ENCODE assay signal across 13 mouse cellular contexts in the genomic region with DNA sequence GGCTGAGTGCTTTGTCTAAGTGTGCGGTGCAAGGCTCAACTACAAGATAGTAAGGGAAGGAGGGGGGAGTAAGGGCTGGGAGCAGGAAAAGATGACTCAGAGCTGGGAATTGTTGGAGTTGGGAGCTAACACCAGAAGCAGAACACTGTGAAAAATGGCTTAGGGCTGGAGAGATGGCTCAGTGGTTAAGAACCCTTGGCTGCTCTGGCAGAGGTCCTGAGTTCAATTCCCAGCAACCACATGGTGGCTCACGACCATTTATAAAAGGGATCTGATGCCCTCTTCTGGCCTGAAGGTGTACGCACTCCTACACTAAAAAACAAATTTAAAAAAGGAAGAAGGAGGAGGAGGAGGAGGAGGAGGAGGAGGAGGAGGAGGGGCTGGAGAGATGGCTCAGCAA. TPM values are rescaled to one million over a fixed set of nuclear protein-coding genes. Genes with fewer than 3 reads are reported as not detected.
A peak's percentile ranks its signal among the peaks of the same experiment; 100 is the strongest.
DNase-seq lines count a peak whose midpoint lies in the region; ATAC-seq and TF ChIP-seq lines count a peak whose summit lies in the region.
"Had no signal": no experiment of that assay in that cellular context is flagged by ENCODE, and none has a peak within 500 bp of the region (broad histone marks: within the 10 kb centered on the region; RNA-seq: fewer than 3 reads in every experiment).

No protein-coding gene starts in this region.

- H3K9me3 ChIP-seq in kidney, embryonic 16.5 days (ENCODE audit: low read length): no peaks in the 10 kb centered on the region
- no peaks in the 10 kb centered on the region for H3K9me3 ChIP-seq in intestine, postnatal 0 days (ENCODE audit: control insufficient read depth)
- H3K9me3 ChIP-seq: limb, embryonic 15.5 days; midbrain, embryonic 10.5 days had no signal

- H3K4me1 ChIP-seq in kidney, embryonic 16.5 days (ENCODE audit: insufficient read depth, low read length): peaks cover 34% of the 10 kb centered on the region
- H3K4me1 ChIP-seq in intestine, postnatal 0 days (replicated peaks; ENCODE audit: control insufficient read depth, insufficient read depth, low read length): peaks cover 7% of the 10 kb centered on the region; the same call in 1 of the 2 replicates

- 0 out of 2 replicates have a peak overlapping the region, but pooled peaks have one; percentile 50 for H3K27ac ChIP-seq in kidney, embryonic 16.5 days (ENCODE audit: low read length)
- peak overlapping the region; percentile 86 for H3K27ac ChIP-seq in intestine, postnatal 0 days (ENCODE audit: low read depth, low read length)
- H3K27ac ChIP-seq: limb, embryonic 15.5 days; midbrain, embryonic 10.5 days had no signal

- no peak for ATAC-seq in kidney, embryonic 16.5 days (ENCODE audit: low FRiP score, low TSS enrichment)
- ATAC-seq in intestine, postnatal 0 days: peak; percentile 28
- ATAC-seq in erythroid progenitor cell, adult 5-6 weeks (replicated peaks; ENCODE audit: low FRiP score, poor library complexity, severe bottlenecking): no peak
- ATAC-seq: activated CD4-positive, CD25-positive, alpha-beta regulatory T cell, adult 4 months; inflammation-experienced regulatory T-cells, adult 6 months had no signal

- H3K4me2 ChIP-seq in kidney, embryonic 16.5 days (replicated peaks; ENCODE audit: low read depth, low read length): no peak overlapping the region
- H3K4me2 ChIP-seq in intestine, postnatal 0 days (replicated peaks; ENCODE audit: low read depth): peak overlapping the region; percentile 73; the same call in 1 of the 2 replicates
- H3K4me2 ChIP-seq: limb, embryonic 15.5 days had no signal

- H3K4me3 ChIP-seq in kidney, embryonic 16.5 days (ENCODE audit: low read length): no peak overlapping the region
- H3K4me3 ChIP-seq in intestine, postnatal 0 days (ENCODE audit: low read depth, low read length): no peak overlapping the region
- H3K4me3 ChIP-seq: limb, embryonic 15.5 days; midbrain, embryonic 10.5 days had no signal

- 70% methylated on average over 3 of the region's 3 CpGs for WGBS in kidney, embryonic 16.5 days
- 34% methylated on average over 3 of the region's 3 CpGs for WGBS in intestine, postnatal 0 days

- peaks cover 11% of the 10 kb centered on the region; the same call in 1 of the 2 replicates for H3K36me3 ChIP-seq in kidney, embryonic 16.5 days (ENCODE audit: insufficient read depth, low read length)
- H3K36me3 ChIP-seq in intestine, postnatal 0 days (ENCODE audit: control insufficient read depth, insufficient read depth): 0 out of 2 replicates have a peak, but pooled peaks cover 1% of the 10 kb centered on the region

- H3K27me3 ChIP-seq in kidney, embryonic 16.5 days (ENCODE audit: insufficient read depth, low read length): no peaks in the 10 kb centered on the region
- no peaks in the 10 kb centered on the region for H3K27me3 ChIP-seq in intestine, postnatal 0 days (replicated peaks; ENCODE audit: control insufficient read depth, insufficient read depth, low read length)
- H3K27me3 ChIP-seq: limb, embryonic 15.5 days had no signal

- peak; percentile 55 for TF ChIP-seq CTCF in intestine, postnatal 0 days (IDR thresholded peaks at IDR 0.05; ENCODE audit: low read depth)

- H3K9ac ChIP-seq in kidney, embryonic 16.5 days (replicated peaks; ENCODE audit: low read length): no peak overlapping the region
- H3K9ac ChIP-seq in intestine, postnatal 0 days (ENCODE audit: low read depth, low read length): no peak overlapping the region
- H3K9ac ChIP-seq: limb, embryonic 15.5 days had no signal

- no peak for DNase-seq in kidney, adult 11 months
- peak; percentile 68 for DNase-seq in A20 (ENCODE audit: low read depth, low spot score)
- DNase-seq in ES-CJ7 (ENCODE audit: low read depth, low spot score): peak; percentile 80
- no peak for DNase-seq in cerebellum, adult 11-12 months
- DNase-seq: cerebellum, postnatal 25 days; thymus, postnatal 14 days had no signal

RNA-seq across cellular contexts. Expression of a gene that starts 6.7 kb away (rescaled TPM):
- polyA plus RNA-seq in kidney, embryonic 16.5 days (2015; fragmentation: Nextera tagmentation; extraction: Ambion mirVana): 89.6 and 92.7 TPM in 2 replicates
- polyA plus RNA-seq in intestine, postnatal 0 days (2015; fragmentation: Nextera tagmentation; extraction: Ambion mirVana): 47.4 and 48.7 TPM in 2 replicates
- total RNA-seq in erythroid progenitor cell, adult 5-6 weeks (2015; ENCODE audit: low replicate concordance): 27.0 and 42.3 TPM in 2 replicates
- 36.5 and 47.0 TPM in 2 replicates for total RNA-seq in erythroid progenitor cell, adult 5-6 weeks (2017; ENCODE audit: low replicate concordance)

RNA-seq across cellular contexts. Expression of a gene that starts 17.3 kb away (rescaled TPM):
- polyA plus RNA-seq in kidney, embryonic 16.5 days (2015; fragmentation: Nextera tagmentation; extraction: Ambion mirVana): 75.8 and 77.0 TPM in 2 replicates
- 80.1 and 84.1 TPM in 2 replicates for polyA plus RNA-seq in intestine, postnatal 0 days (2015; fragmentation: Nextera tagmentation; extraction: Ambion mirVana)
- 13.0 and 18.0 TPM in 2 replicates for total RNA-seq in erythroid progenitor cell, adult 5-6 weeks (2015; ENCODE audit: low replicate concordance)
- total RNA-seq in erythroid progenitor cell, adult 5-6 weeks (2017; ENCODE audit: low replicate concordance): 8.9 and 14.1 TPM in 2 replicates

RNA-seq across cellular contexts. Expression of a gene that starts 43.5 kb away (rescaled TPM):
- 3.9 and 4.1 TPM in 2 replicates for polyA plus RNA-seq in kidney, embryonic 16.5 days (2015; fragmentation: Nextera tagmentation; extraction: Ambion mirVana)
- polyA plus RNA-seq in intestine, postnatal 0 days (2015; fragmentation: Nextera tagmentation; extraction: Ambion mirVana): 48.2 and 48.3 TPM in 2 replicates
- not detected in 2 replicates for total RNA-seq in erythroid progenitor cell, adult 5-6 weeks (2015; ENCODE audit: low replicate concordance)
- total RNA-seq in erythroid progenitor cell, adult 5-6 weeks (2017; ENCODE audit: low replicate concordance): not detected in 2 replicates
- polyA plus RNA-seq: activated CD4-positive, CD25-positive, alpha-beta regulatory T cell, adult 4 months had no signal

Comparison
In these comparisons a context has a peak if more than half of its experiments do, and no peak if none do; other contexts are left out.
1. DNase-seq: peak in A20 (single experiment) and ES-CJ7 (single experiment); none in kidney, adult 11 months (single experiment) and cerebellum, adult 11-12 months (single experiment).